Mouse (Mus musculus): Measurements from ENCODE around the gene Tmem178b.

GRCm38 (mm10) chr6:40064342-40064741 lies 191.3 kb downstream of the Tmem178b start:
- TF ChIP-seq POLR2A (IDR thresholded peaks at IDR 0.05; ENCODE audit: borderline replicate concordance, extremely low read depth, low read depth, low read length) (no peak), CTCF (IDR thresholded peaks at IDR 0.05; ENCODE audit: insufficient read depth, low read length) (no peak)
